ENCODE assay signal across 10 mouse cellular contexts in genomic region chr5:25313881-25314280, GRCm38 (mm10).
A peak's percentile ranks its signal among the peaks of the same experiment; 100 is the strongest.
DNase-seq lines count a peak whose midpoint lies in the region; ATAC-seq lines count a peak whose summit lies in the region.
"Had no signal": no experiment of that assay in that cellular context is flagged by ENCODE, and none has a peak within 500 bp of the region (broad histone marks: within the 10 kb centered on the region; RNA-seq: fewer than 3 reads in every experiment).

No protein-coding gene starts in this region.

- no peaks in the 10 kb centered on the region for H3K27me3 ChIP-seq in forebrain, embryonic 14.5 days (replicated peaks; ENCODE audit: control insufficient read depth, insufficient read depth, low read length)
- H3K27me3 ChIP-seq in forebrain, embryonic 12.5 days = no peaks in the 10 kb centered on the region
- H3K27me3 ChIP-seq: forebrain, embryonic 13.5 days had no signal

- no peak overlapping the region for H3K4me2 ChIP-seq in forebrain, embryonic 14.5 days (ENCODE audit: low read length)
- H3K4me2 ChIP-seq in forebrain, embryonic 12.5 days = no peak overlapping the region
- H3K4me2 ChIP-seq: forebrain, embryonic 13.5 days had no signal

- intact Hi-C loops in left cerebral cortex, postnatal 4 days (cut with DNase I) = loop anchor here (5.0 kb wide), 1 partner anchor 37 kb away; no protein-coding TSS in a partner anchor

- no peak overlapping the region for H3K9ac ChIP-seq in forebrain, embryonic 14.5 days (ENCODE audit: low read length)
- no peak overlapping the region for H3K9ac ChIP-seq in forebrain, embryonic 12.5 days
- H3K9ac ChIP-seq: forebrain, embryonic 13.5 days had no signal

- no peak overlapping the region for H3K4me3 ChIP-seq in forebrain, embryonic 14.5 days (ENCODE audit: low read depth, low read length)
- H3K4me3 ChIP-seq in forebrain, embryonic 12.5 days (replicated peaks) = no peak overlapping the region
- H3K4me3 ChIP-seq: forebrain, embryonic 13.5 days had no signal

- H3K4me1 ChIP-seq in forebrain, embryonic 14.5 days (ENCODE audit: control insufficient read depth, insufficient read depth, low read length) = no peaks in the 10 kb centered on the region
- no peaks in the 10 kb centered on the region for H3K4me1 ChIP-seq in forebrain, embryonic 12.5 days
- H3K4me1 ChIP-seq: forebrain, embryonic 13.5 days had no signal

- no peak for ATAC-seq in forebrain, embryonic 14.5 days
- no peak for ATAC-seq in forebrain, embryonic 12.5 days (ENCODE audit: low FRiP score)
- ATAC-seq: forebrain, embryonic 13.5 days had no signal

- WGBS in forebrain, embryonic 14.5 days = 93% methylated on average over 6 of the region's 6 CpGs
- WGBS in forebrain, embryonic 12.5 days = 94% methylated on average over 6 of the region's 6 CpGs

- H3K36me3 ChIP-seq in forebrain, embryonic 14.5 days (ENCODE audit: control insufficient read depth, insufficient read depth, low read length) = peaks cover 58% of the 10 kb centered on the region
- H3K36me3 ChIP-seq in forebrain, embryonic 12.5 days (replicated peaks) = peaks cover 59% of the 10 kb centered on the region

- DNase-seq in forebrain, embryonic 14.5 days (ENCODE audit: low spot score) = peak; percentile 13
- peak; percentile 28 for DNase-seq in left cerebral cortex, postnatal 4 days
- no peak for DNase-seq in left cerebral cortex, adult 18-20 months (ENCODE audit: low spot score in 2 of 2)
- peak; percentile 8 for DNase-seq in adipocyte (ENCODE audit: low spot score)
- peak; percentile 13 for DNase-seq in gastrocnemius, postnatal 25 days
- DNase-seq in embryo, embryonic 10.5 days (ENCODE audit: low spot score) = no peak
- DNase-seq in spleen, adult 12 weeks (ENCODE audit: low spot score) = no peak
- DNase-seq: right cerebral cortex, postnatal 25 days had no signal

- H3K27ac ChIP-seq in forebrain, embryonic 14.5 days (ENCODE audit: low read depth, low read length) = no peak overlapping the region
- no peak overlapping the region for H3K27ac ChIP-seq in forebrain, embryonic 12.5 days
- H3K27ac ChIP-seq: forebrain, embryonic 13.5 days had no signal

- H3K9me3 ChIP-seq in forebrain, embryonic 14.5 days (replicated peaks; ENCODE audit: control insufficient read depth, low read length) = no peaks in the 10 kb centered on the region
- no peaks in the 10 kb centered on the region for H3K9me3 ChIP-seq in forebrain, embryonic 12.5 days
- H3K9me3 ChIP-seq: forebrain, embryonic 13.5 days had no signal

Comparison
In these comparisons a context has a peak if more than half of its experiments do, and no peak if none do; other contexts are left out.
1. DNase-seq: peak in forebrain, embryonic 14.5 days (single experiment), left cerebral cortex, postnatal 4 days (single experiment), adipocyte (single experiment) and gastrocnemius, postnatal 25 days (single experiment); none in left cerebral cortex, adult 18-20 months (0 of 2), embryo, embryonic 10.5 days (single experiment) and spleen, adult 12 weeks (single experiment).